13 mouse cellular contexts compared by ENCODE assay signal in genomic region chr9:122023873-122024272, GRCm38 (mm10). TPM values are rescaled to one million over a fixed set of nuclear protein-coding genes. Genes with fewer than 3 reads are reported as not detected.
DNase-seq lines count a peak whose midpoint lies in the region; ATAC-seq and TF ChIP-seq lines count a peak whose summit lies in the region.
"Had no signal": no experiment of that assay in that cellular context is flagged by ENCODE, and none has a peak within 500 bp of the region (broad histone marks: within the 10 kb centered on the region; RNA-seq: fewer than 3 reads in every experiment).

No protein-coding gene starts in this region.

- H3K4me3 ChIP-seq in liver, adult 2 months (ENCODE audit: insufficient read depth, low read depth, low read length) = no peak overlapping the region
- H3K4me3 ChIP-seq in liver, embryonic 11.5 days (ENCODE audit: low read depth, low read length) = no peak overlapping the region
- H3K4me3 ChIP-seq in heart, embryonic 14.5 days (ENCODE audit: control insufficient read depth in 1 of 2, insufficient read depth in 1 of 2, low read depth in 1 of 2, low read length in 2 of 2) = no peak overlapping the region
- no peak overlapping the region for H3K4me3 ChIP-seq in small intestine, adult 2 months (ENCODE audit: low read depth, low read length)
- no peak overlapping the region for H3K4me3 ChIP-seq in forebrain, embryonic 14.5 days (ENCODE audit: low read depth, low read length)
- H3K4me3 ChIP-seq: embryonic facial prominence, embryonic 12.5 days; hindbrain, embryonic 15.5 days; left cerebral cortex, adult 2 months; liver, embryonic 15.5 days had no signal

- no peak for TF ChIP-seq POLR2A in liver, adult 2 months (IDR thresholded peaks at IDR 0.05; ENCODE audit: extremely low read depth, insufficient read depth, low read length)
- no peak for TF ChIP-seq POLR2A in small intestine, adult 2 months (IDR thresholded peaks at IDR 0.05; ENCODE audit: low read depth, low read length)

- H3K27me3 ChIP-seq in liver, adult 2 months (ENCODE audit: control insufficient read depth, insufficient read depth, low read length) = no peaks in the 10 kb centered on the region
- no peaks in the 10 kb centered on the region for H3K27me3 ChIP-seq in liver, embryonic 11.5 days (replicated peaks; ENCODE audit: control insufficient read depth, insufficient read depth, low read length)
- no peaks in the 10 kb centered on the region for H3K27me3 ChIP-seq in heart, embryonic 14.5 days (ENCODE audit: control insufficient read depth, insufficient read depth, low read length)
- no peaks in the 10 kb centered on the region for H3K27me3 ChIP-seq in small intestine, adult 2 months (ENCODE audit: control insufficient read depth, insufficient read depth, low read length)
- H3K27me3 ChIP-seq in forebrain, embryonic 14.5 days (replicated peaks; ENCODE audit: control insufficient read depth, insufficient read depth, low read length) = no peaks in the 10 kb centered on the region
- H3K27me3 ChIP-seq: embryonic facial prominence, embryonic 12.5 days; hindbrain, embryonic 15.5 days; liver, embryonic 15.5 days; Patski had no signal

- H3K79me2 ChIP-seq in liver, adult 2 months (ENCODE audit: control insufficient read depth, insufficient read depth, low read length) = no peaks in the 10 kb centered on the region

- no peak for ATAC-seq in liver, embryonic 11.5 days (replicated peaks; ENCODE audit: low FRiP score)
- no peak for ATAC-seq in heart, embryonic 14.5 days (ENCODE audit: insufficient number of reproducible peaks, insufficient read depth, low FRiP score, low read depth)
- no peak for ATAC-seq in erythroid progenitor cell, adult 5-6 weeks (replicated peaks; ENCODE audit: low FRiP score, poor library complexity, severe bottlenecking)
- ATAC-seq in forebrain, embryonic 14.5 days = no peak
- ATAC-seq: Patski had no signal

- 75% methylated on average over 5 of the region's 5 CpGs for WGBS in liver, adult 2 months
- WGBS in liver, embryonic 11.5 days = 85% methylated on average over 5 of the region's 5 CpGs
- WGBS in heart, embryonic 14.5 days = 40% methylated on average over 5 of the region's 5 CpGs
- 73% methylated on average over 5 of the region's 5 CpGs for WGBS in small intestine, adult 2 months
- WGBS in forebrain, embryonic 14.5 days = 77% methylated on average over 5 of the region's 5 CpGs

- H3K36me3 ChIP-seq in liver, adult 2 months (ENCODE audit: control insufficient read depth, insufficient read depth, low read length) = no peaks in the 10 kb centered on the region
- H3K36me3 ChIP-seq in liver, embryonic 11.5 days (ENCODE audit: control insufficient read depth, insufficient read depth, low read length) = no peaks in the 10 kb centered on the region
- H3K36me3 ChIP-seq in heart, embryonic 14.5 days (ENCODE audit: control insufficient read depth, insufficient read depth, low read length) = no peaks in the 10 kb centered on the region
- H3K36me3 ChIP-seq in small intestine, adult 2 months (ENCODE audit: control insufficient read depth, insufficient read depth, low read length) = no peaks in the 10 kb centered on the region
- no peaks in the 10 kb centered on the region for H3K36me3 ChIP-seq in forebrain, embryonic 14.5 days (ENCODE audit: control insufficient read depth, insufficient read depth, low read length)
- H3K36me3 ChIP-seq: embryonic facial prominence, embryonic 12.5 days; hindbrain, embryonic 15.5 days; liver, embryonic 15.5 days had no signal

- peak; percentile 46 for DNase-seq in cerebellum, adult 9-10 months
- no peak for DNase-seq in cerebellum, adult 11-12 months
- peak; percentile 79 for DNase-seq in liver, adult 2 months (ENCODE audit: extremely low read depth, low read depth, low spot score)
- DNase-seq in liver, embryonic 11.5 days (ENCODE audit: low spot score) = no peak
- no peak for DNase-seq in forebrain, embryonic 14.5 days (ENCODE audit: low spot score)

- H3K4me1 ChIP-seq in liver, adult 2 months (ENCODE audit: control insufficient read depth, insufficient read depth, low read length) = peaks cover 34% of the 10 kb centered on the region
- H3K4me1 ChIP-seq in liver, embryonic 11.5 days (replicated peaks; ENCODE audit: control insufficient read depth, insufficient read depth, low read length) = peaks cover 10% of the 10 kb centered on the region
- H3K4me1 ChIP-seq in heart, embryonic 14.5 days (ENCODE audit: control insufficient read depth in 2 of 2, insufficient read depth in 2 of 2, low read length in 2 of 2) = peaks cover 38 to 51% of the 10 kb centered on the region in 2 experiments
- H3K4me1 ChIP-seq in small intestine, adult 2 months (ENCODE audit: control insufficient read depth, insufficient read depth, insufficient read length, low read length) = peaks cover 5% of the 10 kb centered on the region; the same call in 1 of the 2 replicates
- H3K4me1 ChIP-seq in forebrain, embryonic 14.5 days (ENCODE audit: control insufficient read depth, insufficient read depth, low read length) = peaks cover 4% of the 10 kb centered on the region
- H3K4me1 ChIP-seq: liver, embryonic 15.5 days had no signal

- H3K4me2 ChIP-seq in liver, embryonic 11.5 days = no peak overlapping the region
- H3K4me2 ChIP-seq in heart, embryonic 14.5 days (ENCODE audit: low read length) = no peak overlapping the region
- H3K4me2 ChIP-seq in forebrain, embryonic 14.5 days (ENCODE audit: low read length) = no peak overlapping the region
- H3K4me2 ChIP-seq: embryonic facial prominence, embryonic 12.5 days; hindbrain, embryonic 15.5 days; liver, embryonic 15.5 days had no signal

- H3K9ac ChIP-seq in liver, adult 2 months (ENCODE audit: low read depth, low read length) = no peak overlapping the region; the same call in 1 of the 2 replicates
- no peak overlapping the region for H3K9ac ChIP-seq in liver, embryonic 11.5 days (ENCODE audit: low read depth, low read length)
- H3K9ac ChIP-seq in heart, embryonic 14.5 days (ENCODE audit: low read length) = no peak overlapping the region
- H3K9ac ChIP-seq in forebrain, embryonic 14.5 days (ENCODE audit: low read length) = no peak overlapping the region
- H3K9ac ChIP-seq: embryonic facial prominence, embryonic 12.5 days; hindbrain, embryonic 15.5 days; liver, embryonic 15.5 days had no signal

- TF ChIP-seq CTCF in liver, adult 2 months (IDR thresholded peaks at IDR 0.05; ENCODE audit: low read depth, low read length) = no peak
- TF ChIP-seq CTCF in small intestine, adult 2 months (IDR thresholded peaks at IDR 0.05; ENCODE audit: extremely low read depth, insufficient read length, insufficient replicate concordance, low read depth, low read length) = no peak

- peak overlapping the region; percentile 82 for H3K27ac ChIP-seq in liver, adult 2 months (replicated peaks; ENCODE audit: insufficient read depth, low read depth, low read length)
- no peak overlapping the region for H3K27ac ChIP-seq in liver, embryonic 11.5 days (ENCODE audit: low read depth, low read length)
- H3K27ac ChIP-seq in heart, embryonic 14.5 days (replicated peaks in 1 of 2; ENCODE audit: control insufficient read depth in 1 of 2, insufficient read depth in 1 of 2, low read depth in 2 of 2, low read length in 2 of 2) = peak overlapping the region; percentile 4 to 73; a peak in 3 of 4 replicates
- peak overlapping the region; percentile 78 for H3K27ac ChIP-seq in small intestine, adult 2 months (ENCODE audit: insufficient read depth, low read depth, low read length)
- no peak overlapping the region for H3K27ac ChIP-seq in forebrain, embryonic 14.5 days (ENCODE audit: low read depth, low read length)
- H3K27ac ChIP-seq: embryonic facial prominence, embryonic 12.5 days; liver, embryonic 15.5 days had no signal

- H3K9me3 ChIP-seq in liver, embryonic 11.5 days (ENCODE audit: control insufficient read depth, low read length) = no peaks in the 10 kb centered on the region
- H3K9me3 ChIP-seq in heart, embryonic 14.5 days (ENCODE audit: control insufficient read depth, low read length) = no peaks in the 10 kb centered on the region
- H3K9me3 ChIP-seq in forebrain, embryonic 14.5 days (replicated peaks; ENCODE audit: control insufficient read depth, low read length) = no peaks in the 10 kb centered on the region
- H3K9me3 ChIP-seq: embryonic facial prominence, embryonic 12.5 days; hindbrain, embryonic 15.5 days; liver, embryonic 15.5 days had no signal

RNA-seq across cellular contexts. Expression of gene Pomgnt2, which starts 27.0 kb away (rescaled TPM):
- total RNA-seq in liver, adult 2 months (2014; rRNA removed) = 1.7 TPM in 2 replicates
- 3.8 and 5.3 TPM in 2 replicates for polyA plus RNA-seq in liver, adult 2 months (2012; rRNA removed)
- 5.1 and 6.1 TPM in 2 replicates for polyA plus RNA-seq in liver, embryonic 11.5 days (2014; fragmentation: Nextera tagmentation; extraction: Ambion mirVana)
- 10.5 and 12.1 TPM in 2 replicates for polyA plus RNA-seq in heart, embryonic 14.5 days (2014; fragmentation: Nextera tagmentation; extraction: Ambion mirVana)
- 7.5 and 10.4 TPM in 2 replicates for polyA plus RNA-seq in small intestine, adult 2 months (2012; rRNA removed)
- total RNA-seq in erythroid progenitor cell, adult 5-6 weeks (2015; ENCODE audit: low replicate concordance) = not detected in 2 replicates
- 0.64 TPM in 1 of 2 replicates, not detected in the other for total RNA-seq in erythroid progenitor cell, adult 5-6 weeks (2017; ENCODE audit: low replicate concordance)
- polyA plus RNA-seq in forebrain, embryonic 14.5 days (2014; fragmentation: Nextera tagmentation; extraction: Ambion mirVana) = 16.1 and 22.0 TPM in 2 replicates

Comparison
In these comparisons a context has a peak if more than half of its experiments do, and no peak if none do; other contexts are left out.
1. DNase-seq: peak in cerebellum, adult 9-10 months (single experiment) and liver, adult 2 months (single experiment); none in cerebellum, adult 11-12 months (single experiment), liver, embryonic 11.5 days (single experiment) and forebrain, embryonic 14.5 days (single experiment).
2. H3K27ac ChIP-seq: peak in liver, adult 2 months (single experiment), heart, embryonic 14.5 days (2 of 2) and small intestine, adult 2 months (single experiment); none in liver, embryonic 11.5 days (single experiment) and forebrain, embryonic 14.5 days (single experiment).